Mouse (Mus musculus): ENCODE data around the gene Ccdc134. TPM values are rescaled to one million over a fixed set of nuclear protein-coding genes. Genes with fewer than 3 reads are reported as not detected.

Gene Ccdc134
- 10.0 and 11.0 TPM in 2 replicates for polyA plus RNA-seq (2014; fragmentation: Nextera tagmentation; extraction: Ambion mirVana)

GRCm38 (mm10) chr15:82127426-82128374 lies at the start of gene Ccdc134:
TSS of gene Ccdc134 (plus strand) at chr15:82127922.
- DNase-seq (peak; percentile 98), ATAC-seq (ENCODE audit: low FRiP score, low TSS enrichment) (peak; percentile 99)
- Histone ChIP-seq H3K4me1 (ENCODE audit: control insufficient read depth, insufficient read depth, low read length) (peaks cover 8% of the 10 kb centered on the region), H3K9me3 (ENCODE audit: control insufficient read depth, low read length) (no peaks in the 10 kb centered on the region), H3K9ac (replicated peaks; ENCODE audit: low read length) (peak within 1 kb of the TSS; percentile 62), H3K4me2 (ENCODE audit: low read length) (peak within 1 kb of the TSS; percentile 96), H3K27me3 (ENCODE audit: control insufficient read depth, insufficient read depth, low read length) (no peaks in the 10 kb centered on the region), H3K36me3 (ENCODE audit: control insufficient read depth, insufficient read depth, low read length) (peaks cover 9% of the 10 kb centered on the region), H3K27ac (replicated peaks; ENCODE audit: low read depth, low read length) (peak within 1 kb of the TSS; percentile 73), H3K4me3 (replicated peaks; ENCODE audit: low read depth, low read length) (peak within 1 kb of the TSS; percentile 75)
- under 1% methylated on average over 74 of the region's 74 CpGs for WGBS

DNA sequence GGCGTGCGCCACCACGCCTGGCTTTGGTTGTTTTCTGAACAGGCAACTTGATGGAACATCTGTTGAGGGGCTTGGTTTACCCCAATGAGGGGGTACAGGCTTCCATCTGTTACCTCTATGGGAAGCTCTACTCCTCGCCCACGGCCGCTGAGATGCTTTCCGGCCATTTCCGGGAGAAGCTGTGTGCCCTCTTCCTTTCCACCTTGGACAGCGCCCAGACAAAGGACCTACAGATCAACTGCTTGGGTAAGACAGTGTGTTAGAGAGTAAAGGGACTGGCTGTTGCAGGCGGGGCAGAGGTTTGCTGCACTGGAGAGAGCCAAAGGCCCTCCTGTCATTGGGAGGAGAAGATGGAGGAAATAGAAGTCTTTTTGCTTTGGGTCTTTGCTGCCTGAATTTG lies 47.8 kb upstream of the Ccdc134 start:
- no peak for ATAC-seq (ENCODE audit: low FRiP score, low TSS enrichment)

DNA sequence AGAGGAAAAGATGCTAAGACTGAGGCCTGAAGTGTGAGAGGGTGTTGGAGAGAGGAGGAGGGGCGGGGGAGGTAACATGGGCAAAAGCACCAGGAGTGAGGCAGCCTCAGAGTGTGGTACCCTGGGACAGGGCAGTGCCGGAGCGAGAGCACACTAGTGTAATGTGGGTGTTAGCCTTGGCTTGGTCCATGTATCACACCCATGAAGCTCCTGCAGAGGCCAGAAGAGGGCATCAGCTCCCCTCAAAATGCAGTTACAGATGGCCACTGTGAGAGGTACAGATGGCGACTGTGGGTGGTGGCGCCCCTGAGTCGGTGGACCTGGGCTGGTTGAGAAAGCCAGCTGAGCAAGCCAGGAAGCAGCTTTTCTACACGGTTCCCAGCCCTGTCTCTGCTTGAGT lies 46.6 kb upstream of the Ccdc134 start:
- no peak overlapping the region for H3K27ac ChIP-seq (replicated peaks; ENCODE audit: low read depth, low read length)
- no peaks in the 10 kb centered on the region for H3K36me3 ChIP-seq (ENCODE audit: control insufficient read depth, insufficient read depth, low read length)
- 26% methylated on average over 7 of the region's 7 CpGs for WGBS
- no peak for ATAC-seq (ENCODE audit: low FRiP score, low TSS enrichment)
- H3K9me3 ChIP-seq (ENCODE audit: control insufficient read depth, low read length) = no peaks in the 10 kb centered on the region
- no peak overlapping the region for H3K4me3 ChIP-seq (replicated peaks; ENCODE audit: low read depth, low read length)
- H3K9ac ChIP-seq (replicated peaks; ENCODE audit: low read length) = no peak overlapping the region
- H3K4me1 ChIP-seq (ENCODE audit: control insufficient read depth, insufficient read depth, low read length) = no peaks in the 10 kb centered on the region
- peak; percentile 61 for DNase-seq
- no peaks in the 10 kb centered on the region for H3K27me3 ChIP-seq (ENCODE audit: control insufficient read depth, insufficient read depth, low read length)
- no peak overlapping the region for H3K4me2 ChIP-seq (ENCODE audit: low read length)

More for the DNA sequence above, 47.8 kb upstream of the Ccdc134 start:
- no peaks in the 10 kb centered on the region for H3K9me3 ChIP-seq (ENCODE audit: control insufficient read depth, low read length)
- H3K9ac ChIP-seq (replicated peaks; ENCODE audit: low read length) = no peak overlapping the region
- H3K4me3 ChIP-seq (replicated peaks; ENCODE audit: low read depth, low read length) = no peak overlapping the region
- no peak overlapping the region for H3K27ac ChIP-seq (replicated peaks; ENCODE audit: low read depth, low read length)
- no peaks in the 10 kb centered on the region for H3K4me1 ChIP-seq (ENCODE audit: control insufficient read depth, insufficient read depth, low read length)
- H3K36me3 ChIP-seq (ENCODE audit: control insufficient read depth, insufficient read depth, low read length) = no peaks in the 10 kb centered on the region
- WGBS = 68% methylated on average over 10 of the region's 10 CpGs
- H3K27me3 ChIP-seq (ENCODE audit: control insufficient read depth, insufficient read depth, low read length) = no peaks in the 10 kb centered on the region
- no peak for DNase-seq
- no peak overlapping the region for H3K4me2 ChIP-seq (ENCODE audit: low read length)

DNA sequence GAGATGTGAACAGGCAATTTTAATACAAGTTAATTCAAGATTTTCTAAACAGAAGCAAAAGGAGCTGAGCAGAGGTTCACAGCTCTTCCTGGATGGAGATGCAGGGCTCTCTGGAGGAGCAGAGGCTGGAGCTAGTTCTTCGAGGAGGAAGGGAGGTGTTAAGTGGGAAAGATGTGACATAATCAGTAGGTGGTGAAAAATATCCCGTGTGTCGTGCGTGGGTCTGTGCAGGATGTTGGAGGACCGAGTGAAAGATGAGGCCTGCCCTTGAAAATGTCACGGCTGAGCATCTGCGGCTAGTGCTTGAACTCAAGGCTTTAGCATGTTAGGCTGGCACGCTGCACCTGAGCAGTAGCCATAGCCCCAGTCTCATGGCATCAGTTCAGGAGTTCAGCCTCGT lies 42.1 kb upstream of the Ccdc134 start:
- 88% methylated on average over 9 of the region's 9 CpGs for WGBS
- no peaks in the 10 kb centered on the region for H3K9me3 ChIP-seq (ENCODE audit: control insufficient read depth, low read length)
- H3K4me3 ChIP-seq (replicated peaks; ENCODE audit: low read depth, low read length) = no peak overlapping the region
- no peaks in the 10 kb centered on the region for H3K4me1 ChIP-seq (ENCODE audit: control insufficient read depth, insufficient read depth, low read length)
- H3K27ac ChIP-seq (replicated peaks; ENCODE audit: low read depth, low read length) = no peak overlapping the region
- no peak for ATAC-seq (ENCODE audit: low FRiP score, low TSS enrichment)
- H3K9ac ChIP-seq (replicated peaks; ENCODE audit: low read length) = no peak overlapping the region
- DNase-seq = no peak
- H3K27me3 ChIP-seq (ENCODE audit: control insufficient read depth, insufficient read depth, low read length) = no peaks in the 10 kb centered on the region
- H3K36me3 ChIP-seq (ENCODE audit: control insufficient read depth, insufficient read depth, low read length) = no peaks in the 10 kb centered on the region
- no peak overlapping the region for H3K4me2 ChIP-seq (ENCODE audit: low read length)

- 89% methylated on average over 12 of the region's 12 CpGs for WGBS
- H3K9me3 ChIP-seq (ENCODE audit: control insufficient read depth, low read length) = no peaks in the 10 kb centered on the region
- no peaks in the 10 kb centered on the region for H3K36me3 ChIP-seq (ENCODE audit: control insufficient read depth, insufficient read depth, low read length)
- ATAC-seq (ENCODE audit: low FRiP score, low TSS enrichment) (no peak), DNase-seq (no peak)
- H3K4me3 ChIP-seq (replicated peaks; ENCODE audit: low read depth, low read length) = no peak overlapping the region
- no peak overlapping the region for H3K4me2 ChIP-seq (ENCODE audit: low read length)
- no peak overlapping the region for H3K9ac ChIP-seq (replicated peaks; ENCODE audit: low read length)
- H3K4me1 ChIP-seq (ENCODE audit: control insufficient read depth, insufficient read depth, low read length) = no peaks in the 10 kb centered on the region
- no peaks in the 10 kb centered on the region for H3K27me3 ChIP-seq (ENCODE audit: control insufficient read depth, insufficient read depth, low read length)
- H3K27ac ChIP-seq (replicated peaks; ENCODE audit: low read depth, low read length) = no peak overlapping the region
Observed at GRCm38 (mm10) chr15:82086131-82086530, 41.6 kb upstream of the Ccdc134 start.

DNA sequence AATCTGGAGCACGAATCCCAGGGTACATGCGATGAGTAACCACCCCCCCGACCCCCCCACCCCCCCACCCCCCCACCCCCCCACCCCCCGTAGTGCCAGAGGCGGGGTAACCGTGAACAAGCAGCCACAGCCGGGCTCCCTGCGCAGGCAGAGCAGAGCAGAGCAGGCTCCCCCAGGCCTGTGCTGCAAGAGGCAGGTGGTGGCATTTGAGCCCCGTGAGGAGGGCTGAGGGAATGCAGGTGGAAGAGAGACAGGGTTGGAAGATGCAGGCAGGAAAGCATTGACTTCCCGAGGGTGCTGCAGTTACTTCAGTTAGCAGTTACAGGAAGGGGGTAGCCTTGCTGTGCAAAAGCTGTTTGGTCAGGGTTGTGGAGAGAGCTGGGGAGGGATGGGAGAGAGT lies 40.5 kb upstream of the Ccdc134 start:
- no peak overlapping the region for H3K27ac ChIP-seq (replicated peaks; ENCODE audit: low read depth, low read length)
- H3K4me3 ChIP-seq (replicated peaks; ENCODE audit: low read depth, low read length) = no peak overlapping the region
- peak; percentile 22 for DNase-seq
- no peaks in the 10 kb centered on the region for H3K36me3 ChIP-seq (ENCODE audit: control insufficient read depth, insufficient read depth, low read length)
- WGBS = 13% methylated on average over 10 of the region's 10 CpGs
- no peak overlapping the region for H3K4me2 ChIP-seq (ENCODE audit: low read length)
- ATAC-seq (ENCODE audit: low FRiP score, low TSS enrichment) = no peak
- no peaks in the 10 kb centered on the region for H3K9me3 ChIP-seq (ENCODE audit: control insufficient read depth, low read length)
- H3K27me3 ChIP-seq (ENCODE audit: control insufficient read depth, insufficient read depth, low read length) = no peaks in the 10 kb centered on the region
- no peaks in the 10 kb centered on the region for H3K4me1 ChIP-seq (ENCODE audit: control insufficient read depth, insufficient read depth, low read length)
- H3K9ac ChIP-seq (replicated peaks; ENCODE audit: low read length) = no peak overlapping the region

- Histone ChIP-seq H3K4me1 (ENCODE audit: control insufficient read depth, insufficient read depth, low read length) (no peaks in the 10 kb centered on the region), H3K4me2 (ENCODE audit: low read length) (no peak overlapping the region), H3K4me3 (replicated peaks; ENCODE audit: low read depth, low read length) (no peak overlapping the region), H3K9ac (replicated peaks; ENCODE audit: low read length) (no peak overlapping the region), H3K27ac (replicated peaks; ENCODE audit: low read depth, low read length) (no peak overlapping the region), H3K9me3 (ENCODE audit: control insufficient read depth, low read length) (no peaks in the 10 kb centered on the region), H3K27me3 (ENCODE audit: control insufficient read depth, insufficient read depth, low read length) (no peaks in the 10 kb centered on the region), H3K36me3 (ENCODE audit: control insufficient read depth, insufficient read depth, low read length) (no peaks in the 10 kb centered on the region)
- ATAC-seq (ENCODE audit: low FRiP score, low TSS enrichment) = no peak
- 89% methylated on average over 7 of the region's 7 CpGs for WGBS
- DNase-seq = no peak
Observed at GRCm38 (mm10) chr15:82091061-82091460, 36.7 kb upstream of the Ccdc134 start.

DNA sequence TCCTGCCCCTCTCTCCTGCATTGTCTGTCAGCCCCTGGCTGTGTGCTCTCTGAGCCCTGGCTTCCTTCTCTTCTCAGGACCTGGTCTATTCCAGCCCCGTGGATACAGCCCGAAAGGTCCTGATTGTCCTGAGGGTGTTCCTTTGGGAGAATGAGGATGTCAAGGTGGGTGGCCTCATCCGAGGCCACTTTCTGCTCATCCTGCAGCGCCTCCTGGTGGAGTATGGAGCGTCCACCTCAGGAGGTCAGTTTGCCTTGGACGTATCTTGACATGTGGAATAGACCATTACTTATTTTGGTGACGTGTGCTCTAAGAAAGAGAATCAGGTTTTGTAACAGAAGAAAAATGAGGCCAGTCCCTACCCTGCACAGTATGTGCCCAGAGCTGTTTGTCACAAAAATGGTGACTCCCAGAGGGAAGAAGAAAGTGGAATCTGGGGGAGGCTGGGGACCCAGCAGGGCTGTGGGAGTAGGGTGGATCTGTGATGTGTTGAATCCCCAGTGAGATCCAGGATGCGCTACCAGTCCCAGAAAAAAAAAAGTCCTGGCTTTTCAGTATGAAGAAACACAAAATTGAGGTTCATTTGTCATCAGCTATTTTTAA lies 20.7 kb upstream of the Ccdc134 start:
- H3K4me3 ChIP-seq (replicated peaks; ENCODE audit: low read depth, low read length) = no peak overlapping the region
- H3K4me2 ChIP-seq (ENCODE audit: low read length) = no peak overlapping the region
- WGBS = 17% methylated on average over 8 of the region's 8 CpGs
- H3K27ac ChIP-seq (replicated peaks; ENCODE audit: low read depth, low read length) = no peak overlapping the region
- no peaks in the 10 kb centered on the region for H3K9me3 ChIP-seq (ENCODE audit: control insufficient read depth, low read length)
- ATAC-seq (ENCODE audit: low FRiP score, low TSS enrichment) (no peak), DNase-seq (peak; percentile 47)
- no peaks in the 10 kb centered on the region for H3K4me1 ChIP-seq (ENCODE audit: control insufficient read depth, insufficient read depth, low read length)
- no peaks in the 10 kb centered on the region for H3K36me3 ChIP-seq (ENCODE audit: control insufficient read depth, insufficient read depth, low read length)
- no peaks in the 10 kb centered on the region for H3K27me3 ChIP-seq (ENCODE audit: control insufficient read depth, insufficient read depth, low read length)
- H3K9ac ChIP-seq (replicated peaks; ENCODE audit: low read length) = no peak overlapping the region

Measured in midbrain, embryonic 14.5 days (tissue).